Mouse (Mus musculus): Measurements from ENCODE around the gene Ccdc150. TPM values are rescaled to one million over a fixed set of nuclear protein-coding genes. Genes with fewer than 3 reads are reported as not detected.

The Ccdc150 gene
- polyA plus RNA-seq, 1 experiment from 2014 or later = 0.31 TPM

- no peak overlapping the region for H3K4me2 ChIP-seq (replicated peaks; ENCODE audit: low read depth, low read length)
- peak; percentile 17 for DNase-seq (ENCODE audit: low spot score)
- H3K27me3 ChIP-seq (replicated peaks; ENCODE audit: insufficient read depth, low read length) = no peaks in the 10 kb centered on the region
- no peak overlapping the region for H3K27ac ChIP-seq (ENCODE audit: low read length)
- no peak overlapping the region for H3K9ac ChIP-seq (replicated peaks; ENCODE audit: low read depth)
- no peak overlapping the region for H3K4me3 ChIP-seq (ENCODE audit: low read depth, low read length)
- H3K4me1 ChIP-seq (ENCODE audit: insufficient read depth, low read depth, low read length) = no peaks in the 10 kb centered on the region
- no peaks in the 10 kb centered on the region for H3K9me3 ChIP-seq (ENCODE audit: low read length)
- no peaks in the 10 kb centered on the region for H3K36me3 ChIP-seq (ENCODE audit: insufficient read depth, low read length)
- no peak for ATAC-seq
- TF ChIP-seq EP300 (IDR thresholded peaks at IDR 0.05) (no peak), CTCF (IDR thresholded peaks at IDR 0.05) (no peak)
Observed at GRCm38 (mm10) chr1:54377506-54378051, 127.1 kb downstream of the Ccdc150 start.

- TF ChIP-seq EP300 (IDR thresholded peaks at IDR 0.05) (no peak), CTCF (IDR thresholded peaks at IDR 0.05) (peak; percentile 74)
- Histone ChIP-seq H3K27ac (ENCODE audit: low read length) (no peak overlapping the region), H3K4me3 (ENCODE audit: low read depth, low read length) (no peak overlapping the region), H3K4me1 (ENCODE audit: insufficient read depth, low read depth, low read length) (no peaks in the 10 kb centered on the region), H3K9me3 (ENCODE audit: low read length) (no peaks in the 10 kb centered on the region), H3K4me2 (replicated peaks; ENCODE audit: low read depth, low read length) (no peak overlapping the region), H3K36me3 (ENCODE audit: insufficient read depth, low read length) (no peaks in the 10 kb centered on the region), H3K27me3 (replicated peaks; ENCODE audit: insufficient read depth, low read length) (no peaks in the 10 kb centered on the region), H3K9ac (replicated peaks; ENCODE audit: low read depth) (no peak overlapping the region)
- WGBS = 81% methylated on average over 9 of the region's 9 CpGs
- DNase-seq (ENCODE audit: low spot score) = peak; percentile 78
- 0 out of 2 replicates have a peak, but pooled peaks have one; percentile 33 for ATAC-seq
Observed at GRCm38 (mm10) chr1:54380978-54381914, 130.8 kb downstream of the Ccdc150 start.

- 44% methylated on average over 1 of the region's 1 CpGs for WGBS
- H3K9ac ChIP-seq (replicated peaks; ENCODE audit: low read depth) = no peak overlapping the region
- no peak for TF ChIP-seq EP300 (IDR thresholded peaks at IDR 0.05)
- TF ChIP-seq CTCF (IDR thresholded peaks at IDR 0.05) = no peak
- H3K4me1 ChIP-seq (ENCODE audit: insufficient read depth, low read depth, low read length) = no peaks in the 10 kb centered on the region
- H3K27ac ChIP-seq (ENCODE audit: low read length) = no peak overlapping the region
- H3K36me3 ChIP-seq (ENCODE audit: insufficient read depth, low read length) = no peaks in the 10 kb centered on the region
- no peak overlapping the region for H3K4me2 ChIP-seq (replicated peaks; ENCODE audit: low read depth, low read length)
- H3K9me3 ChIP-seq (ENCODE audit: low read length) = no peaks in the 10 kb centered on the region
- no peaks in the 10 kb centered on the region for H3K27me3 ChIP-seq (replicated peaks; ENCODE audit: insufficient read depth, low read length)
- DNase-seq (ENCODE audit: low spot score) = no peak
- ATAC-seq = no peak
- no peak overlapping the region for H3K4me3 ChIP-seq (ENCODE audit: low read depth, low read length)
Observed at GRCm38 (mm10) chr1:54384221-54384620, 133.7 kb downstream of the Ccdc150 start.

- Histone ChIP-seq H3K9ac (replicated peaks; ENCODE audit: low read depth) (no peak overlapping the region), H3K27ac (ENCODE audit: low read length) (no peak overlapping the region), H3K9me3 (ENCODE audit: low read length) (no peaks in the 10 kb centered on the region), H3K27me3 (replicated peaks; ENCODE audit: insufficient read depth, low read length) (no peaks in the 10 kb centered on the region), H3K4me2 (replicated peaks; ENCODE audit: low read depth, low read length) (no peak overlapping the region), H3K4me1 (ENCODE audit: insufficient read depth, low read depth, low read length) (no peaks in the 10 kb centered on the region), H3K36me3 (ENCODE audit: insufficient read depth, low read length) (peaks cover 19% of the 10 kb centered on the region), H3K4me3 (ENCODE audit: low read depth, low read length) (no peak overlapping the region)
- DNase-seq (ENCODE audit: low spot score) (no peak), ATAC-seq (no peak)
- TF ChIP-seq CTCF (IDR thresholded peaks at IDR 0.05) (no peak), EP300 (IDR thresholded peaks at IDR 0.05) (no peak)
Observed at GRCm38 (mm10) chr1:54402736-54403135, 152.3 kb downstream of the Ccdc150 start.

Other genes with a start within 250 kb of the Ccdc150 start
- 4.8 and 5.1 TPM in 2 replicates for gene Hecw2, start 55.5 kb upstream of the Ccdc150 start, polyA plus RNA-seq (2015; fragmentation: Nextera tagmentation; extraction: Ambion mirVana)
- gene Gtf3c3, start 188.3 kb downstream of the Ccdc150 start, polyA plus RNA-seq (2015; fragmentation: Nextera tagmentation; extraction: Ambion mirVana) = 10.2 and 10.9 TPM in 2 replicates